Mouse (Mus musculus) heart, adult 2 months (tissue): ENCODE results near the gene March5. TPM values are rescaled to one million over a fixed set of nuclear protein-coding genes. Genes with fewer than 3 reads are reported as not detected.
A peak's percentile ranks its signal among the peaks of the same experiment; 100 is the strongest.

ENCODE experiments used
- DNase-seq, 2 experiments: peaks; one replicate each; pipeline ENCODE4 v3.0.0; 2021
- H3K27ac ChIP-seq: fragments of 200-600 bp; 2 replicates; pipeline ENCODE4 v1.8.1; 2022
- H3K27me3 ChIP-seq: fragments of 200-500 bp; 2 replicates; pipeline ENCODE4 v1.6.1; 2012; ENCODE audit warnings: mild to moderate bottlenecking, low read length, inconsistent platforms, mixed read lengths; ENCODE audit not compliant: control insufficient read depth, insufficient read depth
- H3K36me3 ChIP-seq: fragments of 200-500 bp; 2 replicates; pipeline ENCODE4 v1.6.1; 2012; ENCODE audit warnings: low read length, inconsistent platforms; ENCODE audit not compliant: control insufficient read depth, insufficient read depth
- H3K4me1 ChIP-seq: fragments of 200-500 bp; 2 replicates; pipeline ENCODE4 v1.6.1; 2011; ENCODE audit warnings: low read length; ENCODE audit not compliant: control insufficient read depth, insufficient read depth
- H3K4me3 ChIP-seq: fragments of 200-600 bp; 2 replicates; pipeline ENCODE4 v1.8.1; 2022
- H3K79me2 ChIP-seq: fragments of 200-500 bp; replicated peaks from 2 replicates; pipeline ENCODE4 v1.6.1; 2012; ENCODE audit warnings: mild to moderate bottlenecking, inconsistent platforms, low read length, moderate library complexity, mixed read lengths; ENCODE audit not compliant: control insufficient read depth, insufficient read depth
- H3K9ac ChIP-seq: fragments of 200-500 bp; 2 replicates; pipeline ENCODE4 v1.6.1; 2012; ENCODE audit warnings: low read depth, mild to moderate bottlenecking, control low read depth, inconsistent platforms, low read length, mixed read lengths
- CTCF ChIP-seq: fragments of 200-600 bp; IDR thresholded peaks from 2 replicates; pipeline ENCODE4 v1.8.1; 2022; ENCODE audit warnings: antibody characterized with exemption, mild to moderate bottlenecking, moderate library complexity
- EP300 ChIP-seq: fragments of 200-500 bp; IDR thresholded peaks from 2 replicates; pipeline ENCODE4 v1.6.1; 2011; ENCODE audit warnings: low read depth, low read length, control low read depth; ENCODE audit not compliant: insufficient read depth
- POLR2A ChIP-seq: fragments of 200-500 bp; IDR thresholded peaks from 2 replicates; pipeline ENCODE4 v1.6.1; 2011; ENCODE audit warnings: mild to moderate bottlenecking, low read depth, low read length, control low read depth; ENCODE audit not compliant: insufficient read depth
- WGBS: fragments of 180-500 bp; shearing (Covaris S2); methylation state at CpG from one replicate; pipeline ENCODE4 v1.1.7; 2018; 5-methylcytosine and 5-hydroxymethylcytosine counted together
- intact Hi-C: fragments of 180-260 bp; cut with DNase I; formaldehyde crosslinking; loops from one replicate; pipeline ENCODE4 v1.15.1; 2025
- polyA plus RNA-seq: library from polyadenylated mRNA; depleted of rRNA; stranded (reverse); fragments of >200 nt; gene quantifications from 2 replicates; pipeline ENCODE4 v1.2.3, GENCODE M21; 2012
- total RNA-seq, 2 experiments: library from RNA; stranded (reverse); gene quantifications; 2 replicates each; pipeline ENCODE4 v1.2.3; 2021

The March5 gene
- total and polyA plus RNA-seq, 3 experiments = 32.6 to 84.8 (median 79.7) TPM

DNA sequence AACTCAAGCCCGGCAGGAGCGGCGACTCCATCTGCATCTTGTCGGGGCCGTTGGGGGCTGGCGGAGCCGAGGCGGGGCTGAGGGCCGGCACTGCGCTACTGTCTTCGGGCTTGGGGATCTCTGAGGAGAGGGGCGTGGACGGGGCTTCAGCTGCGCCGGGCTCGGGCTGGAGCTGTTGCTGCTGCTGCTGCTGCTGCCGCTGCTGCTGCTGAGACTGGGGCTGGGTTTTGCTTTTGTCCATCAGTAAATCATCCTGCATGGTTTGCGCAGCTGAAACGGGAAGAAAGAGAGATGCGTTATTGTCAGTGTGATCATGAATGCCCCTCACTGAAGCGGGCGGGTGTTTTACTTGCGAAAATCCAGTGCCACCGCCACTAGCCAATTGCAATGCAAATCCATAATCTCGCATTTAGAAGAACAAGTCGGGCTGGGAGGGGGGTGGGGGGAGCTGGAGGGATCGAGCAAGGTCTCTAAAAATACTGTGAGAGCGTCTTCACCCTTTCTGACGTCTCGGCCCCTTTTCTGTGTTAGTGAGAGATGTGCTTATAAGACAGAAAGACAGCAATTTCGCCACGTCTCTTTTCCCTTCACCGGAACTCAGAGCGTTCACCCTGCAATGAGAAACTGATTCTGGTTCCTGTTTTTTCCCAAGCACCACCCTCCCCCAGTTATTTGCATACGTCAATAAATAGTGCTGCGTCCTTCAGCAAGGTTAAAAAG lies 32.5 kb upstream of the March5 start:
- DNase-seq = peak; percentile 75 to 78
- under 1% methylated on average over 36 of the region's 36 CpGs for WGBS
- intact Hi-C loops = loop anchor here (1.0 to 5.0 kb wide), 2 partner anchors 32 to 43 kb away; partner anchors contain the start of gene March5
- Histone ChIP-seq H3K27me3 (no peaks in the 10 kb centered on the region), H3K36me3 (peaks cover 13% of the 10 kb centered on the region), H3K27ac (peak overlapping the region; percentile 97), H3K79me2 (peaks cover 4% of the 10 kb centered on the region), H3K9ac (peak overlapping the region; percentile 99), H3K4me1 (peaks cover 3% of the 10 kb centered on the region), H3K4me3 (peak overlapping the region; percentile 60)
- TF ChIP-seq EP300 (0 out of 2 replicates have a peak, but pooled peaks have one; percentile 38), CTCF (no peak), POLR2A (peak; percentile 83; the same call in 1 of the 2 replicates)

DNA sequence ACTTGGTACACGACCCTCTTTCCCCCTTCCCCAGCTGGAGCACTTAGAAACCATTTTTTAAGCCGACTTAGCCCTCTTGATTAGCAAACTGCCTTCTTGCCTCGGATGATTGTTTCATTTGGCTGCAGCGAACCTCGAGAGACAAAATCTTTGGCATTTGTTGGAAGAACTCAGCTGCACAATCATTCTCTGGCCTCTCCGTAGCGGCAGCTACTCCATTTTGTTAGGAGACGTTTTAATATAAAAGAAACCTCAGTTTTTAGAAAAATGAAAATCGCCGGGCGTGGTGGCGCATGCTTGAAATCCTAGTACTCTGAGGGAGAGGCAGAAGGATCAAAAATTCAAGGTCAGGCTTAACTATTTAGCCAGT lies 31.9 kb upstream of the March5 start:
- peaks cover 3% of the 10 kb centered on the region for H3K4me1 ChIP-seq
- H3K27me3 ChIP-seq = no peaks in the 10 kb centered on the region
- peaks cover 8% of the 10 kb centered on the region for H3K36me3 ChIP-seq
- intact Hi-C loops = loop anchor here (1.0 kb wide), 1 partner anchor 32 kb away; the partner anchor contains the start of gene March5
- no peak for TF ChIP-seq POLR2A
- H3K4me3 ChIP-seq = peak overlapping the region; percentile 60
- DNase-seq = no peak
- H3K79me2 ChIP-seq = peaks cover 4% of the 10 kb centered on the region
- H3K9ac ChIP-seq = peak overlapping the region; percentile 99
- under 1% methylated on average over 12 of the region's 12 CpGs for WGBS
- peak overlapping the region; percentile 97 for H3K27ac ChIP-seq

DNA sequence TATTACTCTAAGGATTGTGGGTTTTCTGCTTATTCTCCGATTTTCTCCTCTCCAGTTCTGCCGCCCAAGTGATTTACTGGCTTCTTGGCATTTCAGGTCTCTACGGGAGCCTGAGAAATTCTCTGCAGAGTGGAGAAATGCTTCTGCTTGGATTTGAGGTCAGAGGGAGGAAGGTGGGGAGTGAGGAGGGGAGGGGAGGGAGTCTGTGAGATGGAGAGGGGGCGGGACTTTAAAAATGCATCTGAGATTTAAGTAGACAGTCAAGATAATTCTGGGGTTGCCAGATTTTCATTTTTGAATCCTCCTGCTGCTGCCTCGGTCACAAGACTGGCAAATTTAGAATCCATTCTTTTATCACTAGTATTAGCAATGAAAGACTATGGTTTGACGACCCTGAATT lies 31.4 kb upstream of the March5 start:
- Histone ChIP-seq H3K27me3 (no peaks in the 10 kb centered on the region), H3K36me3 (peaks cover 3% of the 10 kb centered on the region; the same call in 1 of the 2 replicates), H3K79me2 (peaks cover 4% of the 10 kb centered on the region), H3K4me1 (peaks cover 3% of the 10 kb centered on the region), H3K4me3 (peak overlapping the region; percentile 60), H3K27ac (peak overlapping the region; percentile 97), H3K9ac (peak overlapping the region; percentile 46; the same call in 1 of the 2 replicates)
- intact Hi-C loops = loop anchor here (1.0 kb wide), 1 partner anchor 31 kb away; the partner anchor contains the start of gene March5
- 6% methylated on average over 6 of the region's 6 CpGs for WGBS
- TF ChIP-seq POLR2A (peak; percentile 68; the same call in 1 of the 2 replicates), CTCF (no peak)
- DNase-seq = peak in 1 of 2 experiments; percentile 20

DNA sequence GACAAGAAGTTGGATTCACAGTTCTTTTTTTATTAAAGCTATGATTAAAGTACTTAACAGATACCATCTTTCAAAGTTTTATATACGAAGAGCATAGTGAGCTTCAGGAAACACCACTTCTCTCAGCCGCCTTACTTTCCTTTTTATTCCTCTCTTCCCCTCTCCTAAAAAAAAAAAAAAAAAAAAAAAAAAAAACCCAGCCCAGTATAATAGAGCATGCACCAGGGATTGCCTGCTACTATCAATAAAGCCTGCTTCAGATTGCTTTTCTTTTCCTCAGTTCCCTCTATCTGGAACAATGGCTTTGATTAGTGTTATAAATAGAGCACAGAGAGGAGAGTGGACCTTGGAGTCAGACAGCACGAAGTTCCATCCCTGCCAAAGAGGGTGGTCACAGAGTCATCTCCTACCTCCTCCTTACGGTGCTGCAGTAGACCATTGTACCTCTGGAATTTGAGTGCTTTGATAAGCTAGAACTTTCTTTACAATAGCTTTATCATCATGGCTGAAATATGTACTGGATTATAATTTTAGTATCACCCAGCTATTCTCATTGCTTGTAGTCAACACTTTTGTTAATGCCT lies 30.4 kb upstream of the March5 start:
- TF ChIP-seq EP300 (no peak), POLR2A (peak; percentile 42)
- Histone ChIP-seq H3K27me3 (no peaks in the 10 kb centered on the region), H3K27ac (peak overlapping the region; percentile 97)

DNA sequence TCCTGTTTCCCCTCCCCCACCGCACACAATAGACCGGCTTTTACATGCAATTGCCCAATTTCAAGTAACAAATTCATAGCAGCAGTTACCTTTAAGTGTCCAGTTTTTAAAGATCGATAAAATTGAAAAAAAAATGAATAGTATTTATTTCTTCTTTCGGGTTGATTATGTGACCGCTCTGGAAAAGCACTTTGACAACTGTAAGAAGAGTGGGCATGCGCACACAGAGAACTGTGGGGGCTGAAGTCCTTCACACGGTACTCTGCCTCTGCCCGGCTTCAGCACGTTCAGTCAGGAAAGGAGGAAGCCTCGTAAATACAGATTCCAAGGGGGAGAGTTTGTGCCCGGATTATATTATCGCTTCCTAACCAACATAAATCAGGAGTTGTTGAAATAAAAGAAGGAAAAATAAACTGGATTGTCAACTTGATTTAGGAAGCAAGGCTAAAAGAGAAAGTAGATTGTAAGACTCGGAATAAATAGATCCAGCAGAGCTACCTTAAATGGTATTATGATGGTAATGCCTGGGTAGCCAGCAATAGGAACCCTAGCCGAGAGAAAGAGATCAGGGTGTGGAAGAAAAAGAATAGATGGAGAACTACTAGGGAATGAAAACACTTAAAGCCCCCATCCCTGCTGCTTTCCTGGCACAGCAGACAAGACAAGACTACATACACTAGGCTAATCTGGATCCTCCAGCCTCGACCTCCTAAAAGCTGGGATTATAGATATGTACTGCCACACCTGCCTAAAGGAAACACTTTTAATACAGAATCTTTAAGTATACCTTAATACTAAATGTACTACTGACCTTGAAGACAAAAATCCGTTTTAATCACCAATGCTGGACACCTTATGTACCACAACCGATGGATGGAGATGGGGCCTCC lies 29.3 kb upstream of the March5 start:
- Histone ChIP-seq H3K27ac (peak overlapping the region; percentile 97), H3K27me3 (no peaks in the 10 kb centered on the region), H3K9ac (peak overlapping the region; percentile 15; the same call in 1 of the 2 replicates), H3K4me1 (peaks cover 3% of the 10 kb centered on the region), H3K36me3 (no peaks in the 10 kb centered on the region; the same call in 1 of the 2 replicates), H3K79me2 (peaks cover 4% of the 10 kb centered on the region), H3K4me3 (peak overlapping the region; percentile 60)
- TF ChIP-seq POLR2A (no peak), EP300 (no peak), CTCF (no peak)
- DNase-seq = peak; percentile 57 to 73
- WGBS = 9% methylated on average over 17 of the region's 17 CpGs
- intact Hi-C loops = no loop called here

More for the DNA sequence above, 30.4 kb upstream of the March5 start:
- H3K4me1 ChIP-seq = peaks cover 3% of the 10 kb centered on the region
- H3K4me3 ChIP-seq = peak overlapping the region; percentile 60
- H3K36me3 ChIP-seq = no peaks in the 10 kb centered on the region; the same call in 1 of the 2 replicates
- no peak for DNase-seq
- 39% methylated on average over 4 of the region's 4 CpGs for WGBS
- intact Hi-C loops = no loop called here
- H3K9ac ChIP-seq = no peak overlapping the region
- peaks cover 4% of the 10 kb centered on the region for H3K79me2 ChIP-seq
